Mouse (Mus musculus): ENCODE measurements around the gene Calm2.

- TF ChIP-seq CEBPB (IDR thresholded peaks at IDR 0.05; ENCODE audit: insufficient read depth, poor library complexity, severe bottlenecking) (no peak), POLR2A (IDR thresholded peaks at IDR 0.05; ENCODE audit: insufficient read length, low read depth) (no peak), E2F4 (IDR thresholded peaks at IDR 0.05; ENCODE audit: insufficient read depth) (no peak), MAX (IDR thresholded peaks at IDR 0.05; ENCODE audit: low read depth) (no peak), POLR2AphosphoS2 (IDR thresholded peaks at IDR 0.05; ENCODE audit: insufficient read length, low read depth) (no peak), USF1 (IDR thresholded peaks at IDR 0.05; ENCODE audit: low read depth) (no peak), MYOG (IDR thresholded peaks at IDR 0.05; ENCODE audit: control insufficient read depth in 1 of 3, insufficient read depth in 1 of 3, insufficient read length in 2 of 3, low read depth in 2 of 3) (no peak), MYOD1 (IDR thresholded peaks at IDR 0.05; ENCODE audit: control insufficient read depth in 1 of 3, insufficient read length in 2 of 3, low read depth in 2 of 3) (no peak), TCF12 (IDR thresholded peaks at IDR 0.05; ENCODE audit: insufficient read depth, poor library complexity, severe bottlenecking) (no peak), SRF (IDR thresholded peaks at IDR 0.05; ENCODE audit: control insufficient read depth, insufficient read length, low read depth) (no peak)
These were observed 39.0 kb upstream of the Calm2 start for GRCm38 (mm10) chr17:87485751-87486150.
